Mouse (Mus musculus): ENCODE measurements around the gene Emx1.

Emx1 gene

DNA sequence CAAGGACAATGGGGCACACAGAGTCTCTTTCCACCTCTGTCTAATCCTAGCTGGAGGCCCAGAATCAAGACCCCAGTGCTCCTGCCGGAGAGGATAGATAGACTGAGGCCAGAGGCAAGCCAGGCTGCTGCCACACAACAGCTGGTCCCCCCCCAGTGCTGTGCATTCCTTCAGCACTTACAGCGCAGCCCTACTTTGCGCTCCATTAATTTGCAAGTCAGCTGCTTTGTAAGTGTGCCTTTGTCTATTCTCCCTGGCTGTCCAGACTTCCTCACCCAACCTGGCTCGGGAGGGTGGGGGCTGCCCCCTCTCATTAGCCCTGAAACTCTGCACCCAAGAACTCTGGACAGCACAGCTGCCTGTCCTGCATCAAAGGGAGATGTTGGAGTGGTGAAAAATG, 44.8 kb downstream of the Emx1 start:
- no peak for DNase-seq

DNA sequence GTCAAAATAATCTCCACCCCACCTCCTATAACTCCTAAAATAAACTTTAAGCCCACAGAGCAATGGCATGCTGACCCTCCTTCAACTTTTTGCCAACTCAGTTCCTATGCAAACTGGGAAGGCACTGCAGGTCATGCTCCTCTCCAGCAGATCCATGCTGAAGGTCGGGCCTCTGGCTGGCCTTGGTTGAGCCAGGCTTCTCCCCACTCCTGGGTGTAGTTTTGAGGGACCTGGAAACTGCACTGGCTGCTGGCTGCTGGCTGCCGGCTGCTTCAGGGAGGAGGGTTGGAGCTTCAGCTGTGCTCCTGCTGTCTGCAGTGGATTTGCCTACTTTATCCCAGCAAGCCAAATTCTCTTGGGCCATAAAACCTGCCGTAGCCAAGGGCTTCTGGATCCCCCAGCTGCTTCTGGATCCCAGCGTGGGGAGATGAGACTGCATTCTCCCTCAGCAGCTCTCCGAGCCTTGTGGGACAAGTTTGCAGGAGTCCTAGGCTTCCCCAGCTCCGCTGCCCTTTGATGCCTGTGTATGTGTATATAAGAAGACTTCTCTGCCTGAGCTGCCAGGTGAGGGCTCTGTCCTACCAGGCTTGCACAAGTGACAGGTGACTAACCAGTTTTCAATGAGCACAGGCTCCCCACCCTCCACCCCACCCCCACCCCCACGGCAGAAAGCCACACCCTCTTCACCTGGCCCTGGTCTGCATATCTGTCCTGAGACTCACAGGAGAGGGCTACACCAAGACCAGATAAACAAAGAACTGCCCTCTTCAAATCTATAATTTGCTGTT, 45.8 kb downstream of the Emx1 start:
- DNase-seq: no peak

DNA sequence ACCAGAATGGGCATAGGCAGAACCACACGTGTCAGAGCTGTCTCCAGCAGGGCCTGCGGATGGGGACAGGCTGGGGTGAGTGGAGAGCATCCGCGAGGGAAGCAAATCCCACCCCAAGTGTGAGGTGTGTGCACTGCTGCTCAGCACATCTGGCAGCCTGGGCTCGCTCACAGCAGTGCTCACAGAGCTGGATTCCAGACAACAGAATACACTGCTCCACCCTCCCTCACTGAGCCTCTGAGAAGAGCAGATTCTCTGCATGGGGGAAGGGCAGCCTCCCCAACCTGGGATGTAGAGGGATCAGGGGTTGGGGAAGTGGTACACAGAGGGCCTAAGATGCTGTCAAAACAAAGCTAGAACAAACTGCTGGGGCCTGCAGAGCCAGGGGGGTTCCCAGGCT, 47.6 kb downstream of the Emx1 start:
- no peak for DNase-seq

- DNase-seq: peak; percentile 53 to 62
Measured at GRCm38 (mm10) chr6:85237001-85237400, 49.8 kb downstream of the Emx1 start.

DNA sequence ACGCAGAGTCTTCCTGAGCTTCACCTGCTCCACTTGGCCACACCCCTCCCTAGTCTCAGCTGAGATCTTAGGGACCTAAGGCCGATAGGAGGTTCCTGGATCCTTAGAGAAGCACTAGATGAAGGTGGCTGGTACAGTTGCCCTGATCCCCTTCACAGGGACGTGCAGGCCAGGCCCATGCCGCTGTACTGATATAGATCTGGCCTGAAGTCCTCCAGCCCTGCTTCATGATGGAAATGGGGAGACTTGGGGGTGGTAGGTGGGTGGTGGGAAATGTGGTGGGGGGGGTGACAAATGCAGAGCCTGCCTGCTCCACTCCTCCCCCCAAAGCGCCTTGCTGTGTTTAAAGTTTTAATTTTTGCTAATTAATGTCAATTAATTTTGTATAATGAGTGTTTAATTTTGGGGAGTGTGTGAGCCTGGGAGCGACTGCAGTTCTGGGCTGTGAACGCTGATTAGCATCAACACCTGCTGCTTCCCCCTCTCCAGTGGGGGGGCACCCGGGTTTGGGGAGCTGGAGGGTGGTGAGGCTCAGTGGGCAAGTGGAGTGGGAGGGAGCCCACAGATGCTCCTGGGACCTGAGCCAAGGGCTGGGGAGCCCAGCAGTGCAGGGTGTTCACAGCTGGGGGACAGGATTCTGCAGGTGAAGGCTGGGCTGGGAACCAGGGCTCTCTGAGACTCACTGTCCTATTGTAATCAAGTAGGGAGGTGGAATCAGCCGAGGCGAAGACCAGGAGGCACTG, 50.5 kb downstream of the Emx1 start:
- DNase-seq: no peak

DNA sequence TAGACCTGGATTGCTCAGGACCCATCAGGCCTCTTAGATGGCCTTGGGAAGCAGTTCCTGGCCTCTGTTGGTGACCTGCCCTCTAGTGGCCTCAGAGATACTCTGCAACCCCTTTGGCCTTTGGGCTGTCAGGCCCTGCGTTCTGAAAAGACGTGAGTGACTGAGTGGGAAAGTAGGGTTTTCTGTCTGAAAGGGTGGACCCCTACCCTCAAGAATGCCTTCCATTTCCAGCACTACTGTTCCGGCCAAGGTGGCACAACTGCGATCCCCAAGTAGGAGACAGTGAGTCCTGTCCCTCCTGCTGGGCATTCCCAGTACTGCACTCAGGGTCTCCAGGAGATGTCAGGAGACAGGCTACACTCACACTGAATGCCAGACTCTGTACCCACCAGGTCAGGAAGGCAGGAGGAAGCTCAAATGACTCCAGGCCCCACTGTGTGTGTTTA, 51.8 kb downstream of the Emx1 start:
- DNase-seq: peak; percentile 87 to 92

DNA sequence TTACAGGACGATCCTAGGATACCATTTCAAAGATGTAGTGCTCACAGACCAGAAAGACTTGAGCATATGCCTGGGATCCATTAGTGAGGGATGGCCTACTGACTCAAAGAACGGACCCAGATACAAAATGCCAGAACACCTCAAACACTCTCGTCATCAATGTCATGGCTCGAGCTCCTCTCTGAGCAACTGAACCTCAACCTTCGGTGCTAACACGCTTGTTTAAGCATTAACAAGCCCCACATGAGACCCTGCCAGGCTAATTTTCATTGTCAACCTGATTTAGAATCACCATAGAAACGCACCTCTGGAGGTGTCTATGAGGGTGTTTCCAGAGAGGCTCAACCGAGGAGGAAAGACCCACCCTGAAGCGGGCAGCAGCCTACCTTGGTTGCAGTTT, 62.6 kb downstream of the Emx1 start:
- DNase-seq: no peak

DNA sequence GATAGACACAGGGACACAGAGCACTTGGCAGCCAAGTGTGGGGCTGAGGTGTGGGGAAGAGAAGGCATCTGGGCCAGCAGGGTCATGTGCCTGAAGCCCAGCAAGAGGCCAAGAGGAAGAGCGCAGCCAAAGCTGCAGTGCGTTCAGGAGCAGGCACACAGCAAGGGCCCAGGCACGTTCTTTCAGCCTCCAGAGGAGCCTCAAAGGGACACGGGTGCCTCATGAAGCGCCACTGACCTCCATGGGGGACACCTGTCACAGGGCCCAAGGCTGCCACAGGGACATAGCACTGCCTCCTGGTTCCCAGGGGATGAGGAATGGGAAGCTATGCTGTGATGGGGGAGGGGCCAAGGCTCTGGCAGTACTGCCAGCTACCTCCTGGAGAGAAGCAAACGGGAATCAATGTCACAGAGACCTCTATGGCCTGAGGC, 63.6 kb downstream of the Emx1 start:
- peak in 1 of 2 experiments; percentile 40 for DNase-seq

DNA sequence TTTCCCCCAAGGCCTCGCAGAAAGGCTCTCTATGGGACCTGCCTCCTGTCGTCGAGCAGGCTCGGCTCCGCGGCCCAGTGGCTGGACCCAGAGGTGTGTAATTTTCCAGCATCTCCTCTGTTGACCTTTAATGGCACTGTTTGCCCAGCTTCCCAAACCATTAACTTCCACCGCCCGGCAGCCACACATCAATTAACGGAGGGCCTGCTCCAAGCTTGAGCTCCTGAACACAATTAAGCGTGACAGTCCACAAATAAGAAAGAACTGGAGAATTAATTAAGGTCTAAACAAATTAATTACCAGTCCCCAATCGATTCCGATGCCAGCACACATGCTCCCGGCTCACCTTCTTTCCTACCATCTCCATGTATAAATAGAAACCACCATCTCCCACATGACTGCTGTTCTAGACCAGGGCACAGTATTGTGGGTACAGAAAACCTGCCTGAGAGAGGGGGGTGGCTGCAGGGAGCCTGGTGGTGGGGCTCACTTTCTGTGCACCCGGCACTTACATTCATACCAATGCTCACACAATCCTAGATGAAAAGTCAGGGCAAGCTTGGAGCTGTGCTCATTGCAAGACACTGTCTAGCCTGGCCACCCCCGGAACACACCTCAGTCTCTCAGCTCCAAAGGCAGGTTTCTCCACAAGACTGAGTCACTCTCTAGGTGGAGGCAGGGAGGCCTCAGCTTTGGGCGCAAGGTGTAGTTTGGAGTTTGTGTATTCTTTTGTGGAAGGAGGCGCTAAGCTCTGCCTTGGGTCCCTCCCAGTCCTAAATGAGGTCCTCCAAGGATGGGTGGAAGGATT, 65.2 kb downstream of the Emx1 start:
- DNase-seq: no peak

DNA sequence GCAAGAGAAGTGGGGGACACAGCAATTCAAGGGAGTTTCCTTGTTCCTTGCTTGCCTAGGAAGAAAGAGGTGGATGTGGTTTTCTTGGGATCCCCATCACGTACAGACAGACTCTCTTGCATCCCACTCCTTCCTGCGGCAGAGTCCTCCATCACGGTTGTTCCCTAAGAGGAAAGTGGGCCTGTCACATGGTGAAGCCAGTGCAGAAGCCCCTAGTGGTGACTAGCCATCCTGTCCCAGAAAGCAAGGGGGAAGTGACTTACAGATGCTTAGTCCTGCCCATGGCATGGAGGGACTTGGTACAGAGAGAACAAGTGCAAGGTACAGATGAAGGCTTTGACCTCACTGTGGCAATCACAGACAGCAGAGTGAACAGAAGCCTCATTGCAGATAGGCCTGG, 66.0 kb downstream of the Emx1 start:
- no peak for DNase-seq
